Mouse (Mus musculus) granulocyte monocyte progenitor cell, adult 5-6 weeks (primary cell): ENCODE measurements around the gene Zfp740. TPM values are rescaled to one million over a fixed set of nuclear protein-coding genes. Genes with fewer than 3 reads are reported as not detected.
A peak's percentile ranks its signal among the peaks of the same experiment; 100 is the strongest.
"Not testable (repeated sequence)": the region's sequence is repeated elsewhere in the genome, so short reads cannot be mapped to it uniquely, and the experiment has no call there.

Experiments used
- ATAC-seq: replicated peaks from 2 replicates; pipeline ENCODE4 v1.8.0; 2016; ENCODE audit warnings: mild to moderate bottlenecking, moderate TSS enrichment, inconsistent platforms; ENCODE audit not compliant: poor library complexity, severe bottlenecking
- total RNA-seq, 2 experiments: library from RNA; stranded (forward) in 1 of 2; stranded (reverse) in 1 of 2; fragments of 200-712, 200-1000 nt in 1 of 2; fragments of >200 nt in 1 of 2; fragmentation: Nextera tagmentation in 1 of 2; gene quantifications; 2 replicates each; pipeline ENCODE4 v1.2.3; 2014 to 2017

Zfp740 gene
- total RNA-seq, 2 experiments from 2014 or later, result 23.8 to 68.9 TPM

DNA sequence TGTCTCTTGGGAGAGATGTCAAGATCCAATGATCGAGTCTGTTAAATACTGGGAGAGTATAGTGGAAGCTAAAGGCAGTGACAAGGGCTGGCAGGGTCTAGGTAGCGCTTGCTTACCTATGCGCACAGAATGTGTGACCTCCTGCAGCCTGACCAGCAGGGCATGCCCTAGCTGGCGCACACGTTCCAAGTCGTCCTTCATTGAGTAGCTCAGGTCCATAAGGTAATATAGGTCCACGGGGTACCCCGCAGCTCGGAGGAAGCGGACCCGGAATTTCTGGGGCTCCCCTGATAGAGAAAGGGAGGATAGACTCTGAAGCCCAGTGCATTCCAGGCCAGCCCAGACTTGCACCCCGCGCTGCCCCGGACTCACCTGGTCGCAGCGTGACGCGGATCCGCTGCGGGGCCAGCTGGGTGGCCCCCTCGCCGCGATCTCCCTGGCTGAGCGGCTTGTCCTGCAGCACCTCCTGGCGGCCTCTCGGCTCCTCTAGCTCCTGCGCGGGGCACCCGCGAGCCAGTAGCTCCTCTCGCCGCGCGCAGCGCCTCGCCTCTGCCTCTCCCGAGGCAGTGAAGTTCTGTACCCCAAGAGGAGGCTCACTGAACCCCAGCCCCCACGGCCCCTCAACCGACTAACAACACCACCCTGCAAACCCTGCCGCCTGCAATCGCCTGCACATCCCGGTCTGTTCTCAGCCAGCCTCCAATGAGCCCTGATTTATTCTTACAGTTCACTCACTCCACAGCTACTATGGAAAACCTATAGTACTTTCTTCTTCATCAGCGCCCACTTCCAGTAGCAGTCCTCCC, 21.3 kb downstream of the Zfp740 start:
- ATAC-seq, result peak; percentile 84

DNA sequence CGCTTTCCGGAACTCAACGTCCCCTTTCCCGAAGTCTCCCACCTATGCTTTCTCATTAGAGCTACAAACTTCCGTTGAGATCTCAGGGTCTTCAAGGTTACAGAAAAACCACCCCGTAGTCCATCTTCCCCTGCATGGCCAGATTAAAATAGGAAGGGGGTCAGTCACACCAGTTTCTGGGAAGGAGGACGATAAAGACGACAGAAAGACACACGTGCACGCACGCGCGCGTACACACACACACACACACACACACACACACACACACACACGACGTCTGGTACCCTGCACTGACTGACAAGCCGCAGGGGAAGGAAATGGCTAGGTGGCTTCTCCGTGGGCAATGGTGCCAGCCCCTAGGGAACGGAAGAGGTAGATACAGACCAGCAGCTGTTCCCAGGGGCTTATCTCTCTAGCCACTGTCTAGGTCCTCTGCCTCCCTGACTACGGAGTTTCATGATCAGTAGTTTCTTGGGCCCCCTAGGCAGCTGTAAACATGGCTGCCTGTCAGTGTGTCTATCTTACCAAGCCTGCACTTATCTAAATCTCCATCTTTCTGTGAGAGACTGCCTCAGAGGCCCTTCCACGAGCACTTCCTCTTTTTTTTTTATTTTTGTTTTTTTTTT, 22.1 kb downstream of the Zfp740 start:
- ATAC-seq, result peak; percentile 75

DNA sequence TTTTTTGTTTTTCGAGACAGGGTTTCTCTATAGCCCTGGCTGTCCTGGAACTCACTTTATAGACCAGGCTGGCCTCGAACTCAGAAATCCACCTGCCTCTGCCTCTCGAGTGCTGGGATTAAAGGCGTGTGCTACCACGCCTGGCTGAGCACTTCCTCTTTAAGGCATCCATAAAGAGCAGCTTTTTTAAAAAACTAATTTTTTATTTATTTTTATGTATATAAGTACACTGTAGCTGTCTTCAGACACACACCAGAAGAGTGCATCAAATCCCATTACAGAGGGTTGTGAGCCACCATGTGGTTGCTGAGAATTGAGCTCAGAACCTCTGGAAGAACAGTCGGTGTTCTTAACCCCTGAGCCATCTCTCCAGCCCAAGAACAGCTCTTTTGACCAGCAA, 22.6 kb downstream of the Zfp740 start:
- ATAC-seq, result not testable (repeated sequence)

DNA sequence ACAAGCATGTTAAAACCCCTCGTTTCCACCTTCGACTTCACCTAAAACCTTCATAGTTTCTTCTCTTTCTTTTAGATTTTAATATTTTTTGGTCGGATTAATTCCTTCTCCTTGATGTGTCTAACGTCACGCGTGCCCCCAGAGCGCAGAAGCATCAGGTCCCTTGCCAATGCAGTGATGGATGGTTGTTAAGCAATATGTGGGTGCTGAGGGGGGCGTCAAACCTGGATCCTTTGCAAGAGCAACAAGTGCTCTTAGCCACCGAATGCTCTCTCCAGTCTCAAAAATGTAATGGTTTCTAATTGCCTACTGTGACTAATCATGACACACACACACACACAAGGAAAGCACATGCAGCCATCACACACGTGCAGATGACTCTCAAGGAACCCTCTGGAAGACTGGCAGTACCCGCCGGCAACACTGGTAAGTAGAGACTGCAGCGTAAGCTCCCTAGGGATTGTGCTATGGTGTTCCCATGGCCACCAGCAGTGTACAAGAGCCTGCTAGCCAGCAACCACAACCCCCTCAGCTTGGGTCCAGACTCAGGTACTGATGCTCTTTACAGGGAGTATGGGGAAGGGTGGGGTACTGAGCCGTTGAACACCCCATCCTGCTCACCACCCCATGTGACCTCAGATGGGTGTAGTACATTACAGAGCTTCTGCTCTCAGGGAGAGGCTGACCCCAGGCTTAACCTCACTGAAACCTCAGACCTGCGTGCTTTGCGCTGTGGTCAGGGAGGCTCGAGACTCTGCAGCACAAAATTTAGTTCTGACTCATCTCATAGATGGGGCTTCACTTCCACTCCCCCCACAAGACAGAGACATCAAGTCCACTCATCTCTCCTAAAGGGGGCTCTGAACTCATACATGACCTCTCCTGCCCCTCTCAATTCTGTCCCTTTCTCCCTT, 27.6 kb downstream of the Zfp740 start:
- ATAC-seq, result peak; percentile 57

DNA sequence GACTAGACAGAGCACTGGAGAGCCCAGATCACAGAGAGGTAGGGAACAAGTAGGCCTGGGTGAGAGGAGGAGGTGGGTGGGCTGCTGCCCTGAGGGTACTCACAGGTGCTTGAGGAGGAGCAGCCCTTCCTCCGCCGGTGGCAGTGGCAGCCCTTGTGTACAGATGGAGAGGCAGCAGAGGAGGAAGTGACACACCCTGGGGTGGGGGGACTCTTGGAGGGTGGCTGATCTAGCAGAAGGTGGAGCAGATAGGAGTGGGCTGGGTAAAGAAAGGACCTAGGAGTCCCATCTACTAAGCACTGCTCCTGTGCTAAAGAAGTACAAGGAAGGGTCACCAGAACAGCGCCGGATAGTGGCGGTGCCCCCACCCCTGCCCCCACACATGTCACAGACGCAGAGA, 28.7 kb downstream of the Zfp740 start, which contains the start of gene Itgb7:
Gene Itgb7 (minus strand): TSS at position 197 of the 400 bp plus-strand sequence.
- peak; percentile 60 for ATAC-seq

DNA sequence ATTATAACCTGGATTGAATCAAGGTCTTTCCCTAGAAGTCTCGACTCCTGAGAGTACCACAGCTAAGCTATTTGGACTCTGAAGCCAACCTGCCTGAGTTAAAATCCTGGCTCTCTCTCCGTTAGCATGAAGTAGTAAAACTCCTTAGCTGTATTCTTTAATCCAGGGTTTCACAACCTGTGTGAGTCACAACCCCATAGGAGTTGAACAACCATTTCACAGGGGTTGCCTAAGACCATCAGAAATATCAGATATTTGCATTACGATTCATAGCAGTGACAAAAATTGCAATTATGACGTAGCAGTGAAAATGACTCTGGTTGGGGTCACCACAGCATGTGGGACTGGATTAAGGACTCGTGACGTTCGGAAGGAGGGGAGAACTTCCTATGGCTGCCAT, 29.7 kb downstream of the Zfp740 start:
- peak; percentile 43 for ATAC-seq

DNA sequence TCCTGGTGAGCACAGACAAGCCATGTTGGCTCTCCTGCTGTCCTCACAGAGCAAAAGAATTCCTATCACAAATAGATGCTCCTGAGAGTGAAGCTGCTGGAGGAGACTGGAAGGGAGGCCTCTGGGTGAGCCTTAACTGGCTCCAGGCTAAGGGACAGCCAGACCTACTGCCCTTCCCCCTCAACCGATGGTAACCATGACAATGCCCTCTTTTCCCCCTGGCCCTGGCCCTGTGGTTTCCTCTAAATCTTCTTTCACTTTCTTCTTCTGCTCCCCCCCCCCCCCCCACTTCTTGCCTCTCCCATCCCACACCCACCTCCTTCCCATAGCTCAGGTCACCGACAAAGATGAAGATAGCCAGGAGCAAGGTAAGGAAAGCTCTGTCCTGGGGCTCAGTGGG, 30.8 kb downstream of the Zfp740 start:
- peak; percentile 28 for ATAC-seq

DNA sequence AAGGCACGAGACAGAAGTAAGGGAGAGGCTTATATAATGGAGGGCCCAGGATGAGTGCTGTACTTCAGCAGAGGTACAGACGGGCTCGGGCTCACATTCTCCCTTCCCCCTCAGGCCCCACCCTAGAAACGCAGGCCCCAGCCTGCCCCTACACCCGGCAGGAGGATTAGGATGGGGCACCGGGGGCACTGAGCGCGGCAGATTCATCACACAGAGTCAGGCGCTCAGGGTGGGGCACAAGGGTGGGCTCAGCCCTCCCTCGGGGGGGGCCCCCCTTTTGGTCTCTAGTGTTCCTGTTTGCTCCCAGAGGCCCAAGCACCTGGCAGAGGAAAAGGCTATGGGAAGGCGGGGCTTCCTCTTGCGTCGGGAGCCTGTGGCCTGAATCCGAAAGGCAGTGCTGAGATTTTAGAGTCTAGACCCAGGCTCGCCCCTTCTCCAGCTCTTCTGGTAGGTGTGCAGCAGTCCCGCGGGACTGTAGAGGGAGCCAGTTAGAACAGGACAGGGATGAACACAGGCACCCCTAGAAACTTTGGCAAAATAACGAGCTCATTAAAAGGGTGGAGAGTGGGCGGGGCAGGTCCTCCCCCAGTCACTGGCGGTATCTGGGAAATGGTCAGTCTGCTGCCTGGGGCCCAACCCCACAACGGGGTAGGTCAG, 32.5 kb downstream of the Zfp740 start:
- no peak for ATAC-seq

DNA sequence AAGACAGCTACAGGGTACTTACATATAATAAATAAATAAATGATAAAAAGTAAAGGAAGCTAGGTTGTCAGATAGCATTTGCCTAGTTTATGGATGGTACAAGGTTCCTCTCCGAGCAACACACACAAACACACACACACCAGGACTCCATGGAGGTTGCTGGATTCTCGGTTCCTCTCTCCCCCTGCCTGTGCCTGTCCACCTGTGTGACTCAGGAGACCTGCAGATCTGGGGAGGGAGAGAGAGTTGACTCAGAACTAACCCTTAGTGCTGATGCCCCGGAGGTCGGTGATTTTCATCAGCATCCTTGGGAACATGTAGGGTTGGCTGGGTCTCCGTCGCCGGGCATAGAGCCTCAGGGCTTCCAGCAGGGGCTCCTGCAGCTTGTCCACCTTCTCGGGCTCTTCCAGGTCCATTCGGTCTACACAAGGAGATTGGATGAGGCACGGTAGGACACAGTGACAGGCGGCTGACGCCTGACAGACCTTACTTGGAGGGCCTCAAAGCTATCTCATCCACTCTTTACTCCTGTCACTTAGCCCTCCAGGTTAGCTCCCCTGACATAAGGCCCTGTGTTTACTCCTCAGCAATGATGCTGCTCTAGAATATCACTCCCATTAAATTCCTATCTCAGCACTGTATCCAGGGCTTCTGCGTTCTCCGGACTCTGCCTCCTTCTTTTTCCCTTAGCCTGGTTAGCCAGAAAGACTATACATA, 35.7 kb downstream of the Zfp740 start:
- no peak for ATAC-seq

DNA sequence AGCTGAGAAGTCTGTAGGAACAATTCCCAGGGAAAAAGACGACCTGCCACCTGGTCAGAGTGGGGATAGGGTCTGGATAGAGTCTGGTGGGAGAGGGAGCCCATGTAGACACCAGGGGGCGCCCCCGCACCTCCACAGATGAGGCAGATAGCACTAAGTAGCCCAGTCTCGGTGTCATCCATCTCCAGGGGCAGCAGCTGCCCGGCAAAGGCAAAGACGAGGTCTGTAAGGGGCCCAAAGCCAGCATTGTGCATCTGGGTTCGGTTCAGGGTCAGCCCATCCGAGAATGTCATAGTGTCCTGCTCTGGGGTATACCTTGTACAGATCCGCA, 36.2 kb downstream of the Zfp740 start:
- ATAC-seq, result peak; percentile 36

DNA sequence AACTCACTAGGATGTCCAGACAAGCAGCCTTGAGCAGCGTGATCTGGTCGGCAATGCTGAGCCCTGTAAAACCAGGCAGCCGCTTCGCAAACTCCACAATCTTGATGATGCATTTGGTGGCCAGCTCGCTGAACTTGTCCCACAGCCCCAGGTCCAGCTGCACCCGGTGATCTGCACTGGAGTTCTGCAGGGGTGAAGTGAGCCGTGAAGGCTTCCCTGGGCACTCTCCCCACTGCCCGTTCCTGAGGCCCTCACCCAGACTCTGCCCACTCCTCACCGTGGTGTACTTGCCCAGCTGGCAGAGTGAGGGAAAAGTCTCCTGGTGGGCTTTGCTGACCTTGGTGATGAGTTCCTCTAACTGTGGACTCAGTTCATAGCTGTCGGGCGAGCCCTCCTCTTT, 36.8 kb downstream of the Zfp740 start:
- no peak for ATAC-seq

DNA sequence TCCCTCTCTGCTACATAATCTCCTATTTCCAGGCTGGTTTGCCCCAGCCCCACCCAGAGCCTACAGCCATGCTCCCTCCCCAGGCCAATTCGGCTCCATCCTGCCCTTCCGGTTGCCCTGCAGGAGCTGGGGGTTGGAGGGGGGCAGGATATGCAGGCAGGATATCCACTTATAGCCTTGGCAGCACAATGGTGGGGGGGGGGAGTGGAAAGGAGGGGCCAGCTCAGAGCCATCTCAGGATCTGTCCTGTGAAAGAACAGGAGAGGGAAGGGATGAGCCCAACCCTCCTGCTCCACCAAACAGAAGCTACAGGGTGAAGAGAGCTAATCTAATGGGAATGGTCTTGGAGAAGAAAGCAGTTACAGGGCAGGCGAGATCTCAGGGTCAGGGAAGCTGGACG, 37.6 kb downstream of the Zfp740 start:
- no peak for ATAC-seq

DNA sequence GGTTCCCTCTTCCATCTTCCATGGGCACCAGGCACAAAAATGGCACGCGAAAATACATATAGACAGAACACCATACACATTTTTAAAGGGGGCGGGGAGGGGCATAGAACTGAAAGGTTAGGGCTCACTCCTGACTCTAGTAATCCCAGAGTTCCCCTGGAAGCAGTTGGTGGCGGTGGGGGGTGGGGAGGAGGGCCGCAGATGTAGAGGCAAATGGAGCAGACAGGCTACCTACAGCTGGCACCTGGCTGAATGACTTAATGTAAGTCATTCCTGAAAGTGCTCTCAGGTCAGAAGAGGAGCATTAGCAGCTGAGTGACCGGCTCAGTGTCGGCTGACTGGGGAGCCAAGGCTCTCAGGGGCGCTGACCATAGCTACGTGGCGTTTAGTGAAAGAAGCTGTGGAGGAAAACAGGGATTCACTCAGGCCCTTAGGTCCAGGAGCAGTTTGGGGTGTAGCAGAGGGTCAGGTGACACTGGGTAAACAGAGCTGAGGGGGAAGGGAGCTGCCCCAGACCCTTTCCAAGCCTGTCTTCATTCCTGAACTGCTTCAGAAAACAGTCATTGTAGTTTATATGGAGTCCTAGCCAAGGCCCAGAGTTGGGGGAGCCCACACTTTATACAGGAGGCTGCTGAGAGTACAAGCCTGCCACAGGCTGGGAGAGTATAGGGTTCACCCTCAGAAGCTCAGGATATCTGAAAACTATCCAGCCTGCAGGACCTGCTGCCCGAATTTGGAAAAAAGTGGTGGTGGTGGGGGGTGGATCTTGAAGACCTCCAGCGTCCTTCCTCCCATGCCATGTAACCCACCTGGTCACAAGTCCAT, 39.6 kb downstream of the Zfp740 start:
- ATAC-seq, result no peak

DNA sequence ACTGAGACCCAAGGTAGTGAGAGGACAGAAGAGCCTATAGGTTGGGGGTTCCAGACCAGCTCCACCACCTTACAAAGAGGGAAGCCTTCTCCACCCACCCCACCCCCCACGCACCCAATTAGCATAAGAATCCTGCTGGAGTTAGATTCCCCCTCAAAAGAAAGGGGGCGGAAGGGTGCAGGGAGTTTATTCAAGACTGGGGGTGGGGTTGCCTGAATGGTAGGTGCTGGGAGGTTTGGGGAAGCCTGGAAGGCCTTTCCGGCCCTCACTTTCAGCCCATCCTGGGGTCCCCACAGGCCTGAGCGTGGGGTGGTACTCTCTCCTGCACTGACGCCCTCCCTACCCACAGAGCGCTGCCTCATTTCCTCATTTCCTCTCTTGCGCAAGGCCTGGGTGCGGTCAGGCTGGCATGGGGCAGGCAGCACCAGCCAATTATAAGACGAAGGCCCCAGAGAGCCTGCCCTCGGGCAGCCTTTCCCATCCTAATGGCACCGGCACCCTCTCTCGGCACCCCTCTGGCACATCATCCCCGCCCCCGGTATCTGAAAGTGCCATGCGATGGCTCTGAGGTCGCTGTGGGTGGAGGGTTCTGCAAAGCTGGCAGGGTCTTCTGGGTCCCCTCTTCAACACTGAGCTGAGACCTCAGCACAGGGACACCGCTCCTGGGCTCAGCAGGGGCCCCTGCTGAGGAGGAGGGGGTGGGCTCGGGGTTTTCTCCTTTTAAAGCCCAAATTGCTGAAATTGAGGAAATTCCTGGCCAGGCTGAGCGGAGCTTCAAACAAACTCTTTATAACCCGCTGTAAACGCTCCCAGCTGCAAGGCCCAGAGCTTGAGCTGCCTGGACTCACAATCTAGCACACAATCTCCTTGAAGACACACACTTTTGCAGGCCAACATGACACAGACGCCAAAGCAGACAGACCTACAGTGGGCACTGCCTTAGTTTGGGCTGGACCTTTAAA, 40.5 kb downstream of the Zfp740 start:
- ATAC-seq, result peak; percentile 72

DNA sequence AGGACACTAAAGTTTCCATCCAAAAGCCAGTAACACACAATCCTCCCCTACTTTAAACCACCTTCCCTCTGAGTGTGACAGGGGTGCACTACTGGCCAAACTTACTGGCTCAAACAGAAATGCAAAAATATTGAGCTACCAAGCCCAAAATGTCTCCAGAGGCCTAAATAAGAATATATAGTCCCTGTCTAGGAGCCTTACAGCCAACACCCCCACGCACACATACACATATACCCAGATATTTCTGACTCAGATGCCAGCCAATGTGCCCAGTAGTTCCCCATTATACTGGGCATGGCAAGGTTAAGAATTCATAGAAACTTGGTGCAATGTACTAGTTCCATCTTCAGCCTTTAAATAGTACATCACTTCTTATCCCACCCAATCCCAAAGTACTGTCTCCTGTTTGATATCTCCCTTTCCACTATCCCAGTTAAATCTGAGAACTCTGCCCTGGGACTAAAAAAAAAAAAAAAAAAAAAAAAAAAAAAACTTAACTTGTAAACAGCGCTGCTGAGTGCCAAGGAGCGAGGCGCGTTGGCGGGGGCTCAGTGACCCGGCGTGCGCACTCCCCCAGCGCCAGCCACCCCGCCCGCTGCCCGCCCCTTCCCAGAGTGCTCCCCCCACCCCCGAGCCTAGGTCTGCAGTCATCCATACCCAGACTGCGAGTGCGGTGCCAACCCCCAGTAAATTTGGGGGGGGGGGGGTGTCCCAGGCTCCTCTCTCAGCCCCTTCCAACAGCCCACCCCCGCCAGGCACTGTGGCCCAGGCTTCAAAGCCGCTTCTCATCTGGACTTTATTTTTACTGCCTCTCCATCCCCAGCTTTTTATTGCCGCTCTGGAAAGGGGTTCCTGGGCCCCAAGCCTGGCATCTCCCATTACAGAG, 41.5 kb downstream of the Zfp740 start:
- no peak for ATAC-seq

DNA sequence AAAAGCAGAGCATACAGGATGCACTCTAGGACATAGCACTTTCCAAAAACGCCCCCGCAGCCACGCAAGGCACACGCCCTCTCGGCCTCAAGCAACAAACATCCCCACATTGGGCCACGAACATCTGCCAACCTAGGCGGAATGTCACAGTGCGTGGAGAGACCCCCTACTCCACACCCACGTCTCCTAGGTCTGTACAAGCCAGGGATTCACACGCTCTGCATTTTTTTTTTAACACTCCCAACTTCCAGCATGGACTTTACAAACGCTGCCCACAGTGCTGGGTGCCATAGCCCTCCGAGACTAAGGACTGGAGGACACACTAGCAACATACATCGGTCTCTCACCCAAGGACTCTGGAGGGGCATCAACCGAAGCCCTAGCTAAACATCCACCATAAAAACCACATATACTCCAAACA, 42.4 kb downstream of the Zfp740 start:
- ATAC-seq, result no peak
